Mouse (Mus musculus) lung, embryonic 15.5 days (tissue): ENCODE results near the gene Arhgap15. TPM values are rescaled to one million over a fixed set of nuclear protein-coding genes. Genes with fewer than 3 reads are reported as not detected.
A peak's percentile ranks its signal among the peaks of the same experiment; 100 is the strongest.

ENCODE experiments used
- ATAC-seq: fragments of 200-750 bp; cut with Nextera tagmentation; 2 replicates; pipeline ENCODE4 v1.8.0; 2017; ENCODE audit warnings: moderate number of reproducible peaks, borderline replicate concordance; ENCODE audit not compliant: low FRiP score, low TSS enrichment; ENCODE audit errors: extremely low read depth
- H3K27ac ChIP-seq: fragments of 300-500 bp; sonication (generic); 2 replicates; pipeline ENCODE4 v1.5.1; 2015; ENCODE audit warnings: moderate library complexity, mild to moderate bottlenecking, inconsistent platforms
- H3K27me3 ChIP-seq: fragments of 300-500 bp; sonication (generic); 2 replicates; pipeline ENCODE4 v1.6.1; 2015; ENCODE audit warnings: inconsistent platforms
- H3K36me3 ChIP-seq: fragments of 300-500 bp; sonication (generic); 2 replicates; pipeline ENCODE4 v1.6.1; 2015; ENCODE audit warnings: inconsistent platforms
- H3K4me1 ChIP-seq: fragments of 300-500 bp; sonication (generic); 2 replicates; pipeline ENCODE4 v1.6.1; 2015; ENCODE audit warnings: inconsistent platforms
- H3K4me2 ChIP-seq: fragments of 300-500 bp; sonication (generic); 2 replicates; pipeline ENCODE4 v1.6.1; 2015; ENCODE audit warnings: inconsistent platforms, mild to moderate bottlenecking, moderate library complexity
- H3K4me3 ChIP-seq: fragments of 300-500 bp; sonication (generic); 2 replicates; pipeline ENCODE4 v1.5.1; 2015; ENCODE audit warnings: mild to moderate bottlenecking, inconsistent platforms
- H3K9ac ChIP-seq: fragments of 300-500 bp; sonication (generic); 2 replicates; pipeline ENCODE4 v1.6.1; 2015; ENCODE audit warnings: inconsistent platforms
- H3K9me3 ChIP-seq: fragments of 300-500 bp; sonication (generic); 2 replicates; pipeline ENCODE4 v1.6.1; 2016; ENCODE audit warnings: inconsistent platforms
- WGBS: fragments of 180-500 bp; shearing (Covaris S2); methylation state at CpG from one replicate; pipeline ENCODE4 v1.1.7; 2015; 5-methylcytosine and 5-hydroxymethylcytosine counted together
- polyA plus RNA-seq: library from polyadenylated mRNA; unstranded; fragments of >200 nt; fragmentation: Nextera tagmentation; extraction: Ambion mirVana; gene quantifications from 2 replicates; pipeline ENCODE4 v1.2.1, GENCODE M21; 2015

Arhgap15 gene
- polyA plus RNA-seq, 1 experiment from 2014 or later = 2.4 TPM

GRCm38 (mm10) chr2:43816788-43817581, 68.4 kb downstream of the Arhgap15 start:
- no peak for ATAC-seq
- no peak overlapping the region for H3K9ac ChIP-seq
- no peaks in the 10 kb centered on the region for H3K27me3 ChIP-seq
- H3K27ac ChIP-seq = no peak overlapping the region
- H3K36me3 ChIP-seq = no peaks in the 10 kb centered on the region
- 83% methylated on average over 8 of the region's 8 CpGs for WGBS
- H3K4me1 ChIP-seq = no peaks in the 10 kb centered on the region; the same call in 1 of the 2 replicates
- H3K4me3 ChIP-seq = no peak overlapping the region
- H3K4me2 ChIP-seq = no peak overlapping the region
- H3K9me3 ChIP-seq = no peaks in the 10 kb centered on the region

GRCm38 (mm10) chr2:43835931-43836330, 87.3 kb downstream of the Arhgap15 start:
- H3K9ac ChIP-seq = no peak overlapping the region
- 64% methylated on average over 5 of the region's 5 CpGs for WGBS
- H3K4me3 ChIP-seq = no peak overlapping the region
- no peaks in the 10 kb centered on the region for H3K27me3 ChIP-seq
- no peaks in the 10 kb centered on the region for H3K9me3 ChIP-seq
- H3K4me2 ChIP-seq = no peak overlapping the region
- no peaks in the 10 kb centered on the region for H3K4me1 ChIP-seq
- ATAC-seq = no peak
- H3K36me3 ChIP-seq = no peaks in the 10 kb centered on the region
- no peak overlapping the region for H3K27ac ChIP-seq

GRCm38 (mm10) chr2:43841644-43842043, 93.0 kb downstream of the Arhgap15 start:
- H3K4me2 ChIP-seq = no peak overlapping the region
- no peak for ATAC-seq
- H3K4me3 ChIP-seq = no peak overlapping the region
- H3K27me3 ChIP-seq = no peaks in the 10 kb centered on the region
- no peaks in the 10 kb centered on the region; the same call in 1 of the 2 replicates for H3K4me1 ChIP-seq
- no peak overlapping the region for H3K27ac ChIP-seq
- no peak overlapping the region for H3K9ac ChIP-seq
- 33% methylated on average over 5 of the region's 5 CpGs for WGBS
- H3K9me3 ChIP-seq = no peaks in the 10 kb centered on the region
- no peaks in the 10 kb centered on the region for H3K36me3 ChIP-seq

- WGBS = 45% methylated on average over 3 of the region's 3 CpGs
These were observed 102.6 kb downstream of the Arhgap15 start for GRCm38 (mm10) chr2:43851195-43851594.

GRCm38 (mm10) chr2:43862709-43863108, 114.1 kb downstream of the Arhgap15 start:
- Histone ChIP-seq H3K9ac (no peak overlapping the region), H3K4me1 (no peaks in the 10 kb centered on the region), H3K27me3 (no peaks in the 10 kb centered on the region), H3K4me3 (no peak overlapping the region), H3K27ac (no peak overlapping the region), H3K36me3 (no peaks in the 10 kb centered on the region), H3K4me2 (no peak overlapping the region), H3K9me3 (no peaks in the 10 kb centered on the region)
- ATAC-seq = no peak
- 64% methylated on average over 5 of the region's 5 CpGs for WGBS

More at GRCm38 (mm10) chr2:43851195-43851594, 102.6 kb downstream of the Arhgap15 start:
- Histone ChIP-seq H3K4me1 (no peaks in the 10 kb centered on the region), H3K27ac (no peak overlapping the region), H3K4me3 (no peak overlapping the region), H3K4me2 (no peak overlapping the region), H3K9me3 (no peaks in the 10 kb centered on the region), H3K27me3 (no peaks in the 10 kb centered on the region), H3K9ac (no peak overlapping the region), H3K36me3 (no peaks in the 10 kb centered on the region)
- no peak for ATAC-seq

- no peak overlapping the region for H3K9ac ChIP-seq
- no peaks in the 10 kb centered on the region for H3K4me1 ChIP-seq
- no peak overlapping the region for H3K27ac ChIP-seq
- H3K9me3 ChIP-seq = no peaks in the 10 kb centered on the region
- no peak overlapping the region for H3K4me3 ChIP-seq
- 15% methylated on average over 7 of the region's 7 CpGs for WGBS
- H3K4me2 ChIP-seq = no peak overlapping the region
- H3K27me3 ChIP-seq = no peaks in the 10 kb centered on the region
- no peaks in the 10 kb centered on the region for H3K36me3 ChIP-seq
- ATAC-seq = peak; percentile 79; the same call in 1 of the 2 replicates
These were observed 153.9 kb downstream of the Arhgap15 start for GRCm38 (mm10) chr2:43902403-43902973.

GRCm38 (mm10) chr2:43907496-43907895, 158.9 kb downstream of the Arhgap15 start:
- Histone ChIP-seq H3K9me3 (no peaks in the 10 kb centered on the region), H3K36me3 (no peaks in the 10 kb centered on the region), H3K4me2 (no peak overlapping the region), H3K27ac (no peak overlapping the region), H3K27me3 (no peaks in the 10 kb centered on the region), H3K4me3 (no peak overlapping the region), H3K9ac (no peak overlapping the region), H3K4me1 (no peaks in the 10 kb centered on the region)
- no peak for ATAC-seq
- WGBS = 76% methylated on average over 5 of the region's 5 CpGs

GRCm38 (mm10) chr2:43914104-43914503, 165.5 kb downstream of the Arhgap15 start:
- Histone ChIP-seq H3K9ac (no peak overlapping the region), H3K4me1 (no peaks in the 10 kb centered on the region), H3K9me3 (no peaks in the 10 kb centered on the region), H3K27me3 (no peaks in the 10 kb centered on the region), H3K4me3 (no peak overlapping the region), H3K27ac (no peak overlapping the region), H3K36me3 (no peaks in the 10 kb centered on the region), H3K4me2 (no peak overlapping the region)
- ATAC-seq = no peak
- WGBS = 47% methylated on average over 6 of the region's 6 CpGs

- Histone ChIP-seq H3K27ac (no peak overlapping the region), H3K36me3 (no peaks in the 10 kb centered on the region), H3K9ac (no peak overlapping the region), H3K4me2 (no peak overlapping the region), H3K4me1 (no peaks in the 10 kb centered on the region), H3K4me3 (no peak overlapping the region), H3K9me3 (no peaks in the 10 kb centered on the region), H3K27me3 (no peaks in the 10 kb centered on the region)
- no peak for ATAC-seq
- WGBS = 85% methylated on average over 5 of the region's 5 CpGs
These were observed 175.3 kb downstream of the Arhgap15 start for GRCm38 (mm10) chr2:43923863-43924340.

GRCm38 (mm10) chr2:43931687-43932086, 183.1 kb downstream of the Arhgap15 start:
- WGBS = 90% methylated on average over 3 of the region's 3 CpGs
- Histone ChIP-seq H3K4me3 (no peak overlapping the region), H3K4me1 (no peaks in the 10 kb centered on the region), H3K4me2 (no peak overlapping the region), H3K36me3 (no peaks in the 10 kb centered on the region), H3K9ac (no peak overlapping the region), H3K9me3 (no peaks in the 10 kb centered on the region), H3K27ac (no peak overlapping the region), H3K27me3 (no peaks in the 10 kb centered on the region)
- no peak for ATAC-seq

GRCm38 (mm10) chr2:43939196-43939595, 190.6 kb downstream of the Arhgap15 start:
- Histone ChIP-seq H3K4me3 (no peak overlapping the region), H3K4me1 (no peaks in the 10 kb centered on the region), H3K27ac (no peak overlapping the region), H3K4me2 (no peak overlapping the region), H3K9me3 (no peaks in the 10 kb centered on the region), H3K27me3 (no peaks in the 10 kb centered on the region), H3K36me3 (no peaks in the 10 kb centered on the region), H3K9ac (no peak overlapping the region)
- 83% methylated on average over 5 of the region's 5 CpGs for WGBS
- no peak for ATAC-seq

- no peaks in the 10 kb centered on the region for H3K36me3 ChIP-seq
- H3K9ac ChIP-seq = no peak overlapping the region
- H3K4me2 ChIP-seq = no peak overlapping the region
- no peak overlapping the region for H3K4me3 ChIP-seq
- no peak overlapping the region for H3K27ac ChIP-seq
- H3K4me1 ChIP-seq = no peaks in the 10 kb centered on the region
- 79% methylated on average over 2 of the region's 2 CpGs for WGBS
- H3K27me3 ChIP-seq = no peaks in the 10 kb centered on the region
- no peak for ATAC-seq
- no peaks in the 10 kb centered on the region for H3K9me3 ChIP-seq
These were observed 197.1 kb downstream of the Arhgap15 start for GRCm38 (mm10) chr2:43945679-43946078.
